Mouse (Mus musculus): ENCODE data around the gene Olfr1390.

DNA sequence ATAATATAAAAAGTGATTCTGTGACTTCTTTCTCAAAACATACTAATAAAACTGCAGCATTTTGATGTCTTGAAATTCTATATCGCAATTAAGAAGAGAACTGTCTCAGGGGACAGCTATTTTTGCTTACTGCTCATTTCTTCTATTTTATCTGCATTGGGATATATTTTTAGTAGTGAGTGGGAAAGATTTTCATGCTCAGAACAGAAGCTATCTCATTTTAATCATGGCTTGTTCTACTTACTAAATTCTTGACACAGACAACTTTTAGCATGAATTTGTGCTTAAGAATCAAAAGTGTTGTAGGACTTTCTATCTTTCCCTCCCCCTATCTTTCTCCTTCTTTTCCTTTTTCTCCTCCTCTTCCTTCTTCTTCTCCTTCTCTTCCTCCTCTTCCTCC is 5.3 kb upstream of the Olfr1390 start:
- TF ChIP-seq CTCF (IDR thresholded peaks at IDR 0.05; ENCODE audit: low read depth) (no peak), EP300 (IDR thresholded peaks at IDR 0.05; ENCODE audit: low read depth) (no peak)

All from liver, embryonic 14.5 days (tissue).